Mouse (Mus musculus) kidney, adult 9 months (tissue): ENCODE measurements around the gene Camsap2.

Source experiments
- DNase-seq: peaks from one replicate; pipeline ENCODE4 v3.0.0; 2022

Gene Camsap2

GRCm38 (mm10) chr1:136343727-136344126, 2.2 kb downstream of the Camsap2 start:
- no peak for DNase-seq

GRCm38 (mm10) chr1:136340541-136340940, 5.4 kb downstream of the Camsap2 start:
- no peak for DNase-seq

GRCm38 (mm10) chr1:136334743-136335142, 11.2 kb downstream of the Camsap2 start:
- DNase-seq: no peak

- no peak for DNase-seq
These were observed 12.4 kb downstream of the Camsap2 start for GRCm38 (mm10) chr1:136333512-136333911.

- DNase-seq: no peak
These were observed 12.8 kb downstream of the Camsap2 start for GRCm38 (mm10) chr1:136333071-136333470.

- DNase-seq: no peak
These were observed 14.1 kb downstream of the Camsap2 start for GRCm38 (mm10) chr1:136331836-136332235.

GRCm38 (mm10) chr1:136329426-136329825, 16.5 kb downstream of the Camsap2 start:
- no peak for DNase-seq

GRCm38 (mm10) chr1:136328640-136329039, 17.3 kb downstream of the Camsap2 start:
- no peak for DNase-seq

GRCm38 (mm10) chr1:136327638-136328037, 18.3 kb downstream of the Camsap2 start:
- DNase-seq: no peak

- peak; percentile 33 for DNase-seq
These were observed 20.0 kb downstream of the Camsap2 start for GRCm38 (mm10) chr1:136325933-136326332.

GRCm38 (mm10) chr1:136322331-136322730, 23.6 kb downstream of the Camsap2 start:
- no peak for DNase-seq

- no peak for DNase-seq
These were observed 29.6 kb downstream of the Camsap2 start for GRCm38 (mm10) chr1:136316317-136316716.

GRCm38 (mm10) chr1:136309193-136309592, 36.7 kb downstream of the Camsap2 start:
- DNase-seq: no peak

- peak; percentile 66 for DNase-seq
These were observed 39.5 kb downstream of the Camsap2 start for GRCm38 (mm10) chr1:136306424-136306823.

- no peak for DNase-seq
These were observed 51.9 kb downstream of the Camsap2 start for GRCm38 (mm10) chr1:136293961-136294360.

- peak; percentile 9 for DNase-seq
These were observed 56.1 kb downstream of the Camsap2 start for GRCm38 (mm10) chr1:136289803-136290202.

- no peak for DNase-seq
These were observed 68.5 kb downstream of the Camsap2 start for GRCm38 (mm10) chr1:136277366-136277765.

- no peak for DNase-seq
These were observed 77.7 kb downstream of the Camsap2 start for GRCm38 (mm10) chr1:136268224-136268623.

- DNase-seq: no peak
These were observed 79.8 kb downstream of the Camsap2 start for GRCm38 (mm10) chr1:136266127-136266526.

GRCm38 (mm10) chr1:136263355-136263754, 82.5 kb downstream of the Camsap2 start:
- no peak for DNase-seq

- no peak for DNase-seq
These were observed 85.2 kb downstream of the Camsap2 start, which contains the start of gene Gpr25 for GRCm38 (mm10) chr1:136260635-136261238. Gpr25 (minus strand) TSS chr1:136260873.

- DNase-seq: peak; percentile 56
These were observed 85.8 kb downstream of the Camsap2 start for GRCm38 (mm10) chr1:136259893-136260634.

GRCm38 (mm10) chr1:136259543-136259892, 86.4 kb downstream of the Camsap2 start:
- DNase-seq: no peak

GRCm38 (mm10) chr1:136258495-136258894, 87.4 kb downstream of the Camsap2 start:
- no peak for DNase-seq

- no peak for DNase-seq
These were observed 90.2 kb downstream of the Camsap2 start for GRCm38 (mm10) chr1:136255657-136256056.
